Mouse (Mus musculus): ENCODE data around the gene Sbk2. TPM values are rescaled to one million over a fixed set of nuclear protein-coding genes. Genes with fewer than 3 reads are reported as not detected.
A peak's percentile ranks its signal among the peaks of the same experiment; 100 is the strongest.

Gene Sbk2
- polyA plus RNA-seq, 1 experiment from 2014 or later, result 0.26 TPM

DNA sequence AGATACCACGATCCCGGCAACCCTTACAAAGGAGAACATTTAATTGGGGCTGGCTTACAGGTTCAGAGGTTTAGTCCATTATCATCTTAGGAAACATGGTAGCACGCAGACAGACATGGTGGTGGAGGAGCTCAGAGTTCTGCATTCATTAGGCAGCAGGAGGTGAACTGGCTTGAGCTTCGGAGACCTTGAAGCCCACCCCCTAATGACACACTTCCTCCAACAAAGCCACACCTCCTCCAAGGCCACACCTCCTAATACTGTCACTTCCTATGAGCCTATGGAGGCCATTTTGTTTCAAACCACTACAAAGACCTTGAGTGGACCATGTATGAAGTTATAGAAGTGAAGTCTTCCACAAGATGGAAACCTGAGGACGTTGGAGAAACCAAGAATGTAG, 52.0 kb downstream of the Sbk2 start:
- Histone ChIP-seq H3K4me1 (ENCODE audit: control insufficient read depth, insufficient read depth, low read length) (peaks cover 9% of the 10 kb centered on the region), H3K9ac (ENCODE audit: low read length) (no peak overlapping the region), H3K4me2 (ENCODE audit: low read depth, low read length) (no peak overlapping the region), H3K27ac (ENCODE audit: low read length) (no peak overlapping the region), H3K27me3 (ENCODE audit: control insufficient read depth, insufficient read depth, low read length) (no peaks in the 10 kb centered on the region), H3K4me3 (replicated peaks; ENCODE audit: low read length) (no peak overlapping the region), H3K9me3 (replicated peaks; ENCODE audit: control insufficient read depth, low read length) (no peaks in the 10 kb centered on the region), H3K36me3 (ENCODE audit: control insufficient read depth, insufficient read depth, low read length) (no peaks in the 10 kb centered on the region)
- ATAC-seq (ENCODE audit: insufficient read depth, low FRiP score), result no peak
- 63% methylated on average over 5 of the region's 5 CpGs for WGBS

- Histone ChIP-seq H3K27me3 (ENCODE audit: control insufficient read depth, insufficient read depth, low read length) (no peaks in the 10 kb centered on the region), H3K9ac (ENCODE audit: low read length) (no peak overlapping the region), H3K27ac (ENCODE audit: low read length) (no peak overlapping the region), H3K4me1 (ENCODE audit: control insufficient read depth, insufficient read depth, low read length) (peaks cover 8% of the 10 kb centered on the region), H3K9me3 (replicated peaks; ENCODE audit: control insufficient read depth, low read length) (no peaks in the 10 kb centered on the region), H3K4me3 (replicated peaks; ENCODE audit: low read length) (no peak overlapping the region), H3K36me3 (ENCODE audit: control insufficient read depth, insufficient read depth, low read length) (no peaks in the 10 kb centered on the region), H3K4me2 (ENCODE audit: low read depth, low read length) (no peak overlapping the region)
- no peak for ATAC-seq (ENCODE audit: insufficient read depth, low FRiP score)
- 27% methylated on average over 9 of the region's 9 CpGs for WGBS
Measured at GRCm38 (mm10) chr7:4911561-4911960, 52.6 kb downstream of the Sbk2 start.

- no peak within 1 kb of the TSS for H3K4me3 ChIP-seq (replicated peaks; ENCODE audit: low read length)
- H3K27me3 ChIP-seq (ENCODE audit: control insufficient read depth, insufficient read depth, low read length), result no peaks in the 10 kb centered on the region
- 66% methylated on average over 10 of the region's 10 CpGs for WGBS
- ATAC-seq (ENCODE audit: insufficient read depth, low FRiP score), result no peak
- no peaks in the 10 kb centered on the region for H3K9me3 ChIP-seq (replicated peaks; ENCODE audit: control insufficient read depth, low read length)
- H3K9ac ChIP-seq (ENCODE audit: low read length), result no peak within 1 kb of the TSS
- no peaks in the 10 kb centered on the region for H3K4me1 ChIP-seq (ENCODE audit: control insufficient read depth, insufficient read depth, low read length)
- H3K36me3 ChIP-seq (ENCODE audit: control insufficient read depth, insufficient read depth, low read length), result no peaks in the 10 kb centered on the region
- H3K4me2 ChIP-seq (ENCODE audit: low read depth, low read length), result no peak within 1 kb of the TSS
- no peak within 1 kb of the TSS for H3K27ac ChIP-seq (ENCODE audit: low read length)
Measured at GRCm38 (mm10) chr7:4906466-4906950, 57.7 kb downstream of the Sbk2 start, which contains the start of gene Gm36210. Gene Gm36210, minus strand, starts transcription at chr7:4906516.

GRCm38 (mm10) chr7:4902404-4902803, 61.8 kb downstream of the Sbk2 start:
- H3K9ac ChIP-seq (ENCODE audit: low read length), result no peak overlapping the region
- no peaks in the 10 kb centered on the region for H3K36me3 ChIP-seq (ENCODE audit: control insufficient read depth, insufficient read depth, low read length)
- WGBS, result 76% methylated on average over 9 of the region's 9 CpGs
- H3K4me3 ChIP-seq (replicated peaks; ENCODE audit: low read length), result no peak overlapping the region
- H3K27me3 ChIP-seq (ENCODE audit: control insufficient read depth, insufficient read depth, low read length), result no peaks in the 10 kb centered on the region
- H3K9me3 ChIP-seq (replicated peaks; ENCODE audit: control insufficient read depth, low read length), result peaks cover 3% of the 10 kb centered on the region; the same call in 1 of the 2 replicates
- no peak overlapping the region for H3K27ac ChIP-seq (ENCODE audit: low read length)
- H3K4me2 ChIP-seq (ENCODE audit: low read depth, low read length), result no peak overlapping the region
- no peak for ATAC-seq (ENCODE audit: insufficient read depth, low FRiP score)
- H3K4me1 ChIP-seq (ENCODE audit: control insufficient read depth, insufficient read depth, low read length), result peaks cover 12% of the 10 kb centered on the region; the same call in 1 of the 2 replicates

GRCm38 (mm10) chr7:4901171-4901570, 63.0 kb downstream of the Sbk2 start:
- 55% methylated on average over 8 of the region's 8 CpGs for WGBS
- H3K36me3 ChIP-seq (ENCODE audit: control insufficient read depth, insufficient read depth, low read length), result no peaks in the 10 kb centered on the region
- peaks cover 12% of the 10 kb centered on the region; the same call in 1 of the 2 replicates for H3K4me1 ChIP-seq (ENCODE audit: control insufficient read depth, insufficient read depth, low read length)
- no peak overlapping the region for H3K4me2 ChIP-seq (ENCODE audit: low read depth, low read length)
- no peak for ATAC-seq (ENCODE audit: insufficient read depth, low FRiP score)
- no peak overlapping the region for H3K4me3 ChIP-seq (replicated peaks; ENCODE audit: low read length)
- H3K27ac ChIP-seq (ENCODE audit: low read length), result no peak overlapping the region
- peaks cover 3% of the 10 kb centered on the region; the same call in 1 of the 2 replicates for H3K9me3 ChIP-seq (replicated peaks; ENCODE audit: control insufficient read depth, low read length)
- no peak overlapping the region for H3K9ac ChIP-seq (ENCODE audit: low read length)
- no peaks in the 10 kb centered on the region for H3K27me3 ChIP-seq (ENCODE audit: control insufficient read depth, insufficient read depth, low read length)

DNA sequence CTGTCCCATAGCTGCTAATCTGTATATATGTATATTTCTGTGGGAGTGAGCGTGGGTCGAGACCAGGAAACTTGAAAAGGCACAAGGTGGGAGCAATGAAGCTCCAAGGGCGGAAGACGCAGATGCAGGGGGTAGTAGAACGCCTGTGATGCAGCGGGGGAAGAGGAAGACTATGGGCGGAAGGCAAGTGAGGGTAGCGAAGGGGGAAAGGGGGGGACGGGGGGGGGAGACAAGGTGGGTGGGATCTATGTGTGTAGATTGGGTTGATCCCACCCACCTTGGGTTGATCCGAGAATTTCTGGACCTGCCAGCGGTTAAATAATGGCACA, 63.7 kb downstream of the Sbk2 start:
- H3K4me3 ChIP-seq (replicated peaks; ENCODE audit: low read length), result peak overlapping the region; percentile 38
- H3K27ac ChIP-seq (ENCODE audit: low read length), result no peak overlapping the region

GRCm38 (mm10) chr7:4899649-4900522, 64.3 kb downstream of the Sbk2 start:
- ATAC-seq (ENCODE audit: insufficient read depth, low FRiP score), result 0 out of 2 replicates have a peak, but pooled peaks have one; percentile 4
- Histone ChIP-seq H3K9ac (ENCODE audit: low read length) (peak overlapping the region; percentile 47), H3K27me3 (ENCODE audit: control insufficient read depth, insufficient read depth, low read length) (no peaks in the 10 kb centered on the region), H3K36me3 (ENCODE audit: control insufficient read depth, insufficient read depth, low read length) (no peaks in the 10 kb centered on the region), H3K4me3 (replicated peaks; ENCODE audit: low read length) (peak overlapping the region; percentile 38), H3K9me3 (replicated peaks; ENCODE audit: control insufficient read depth, low read length) (peaks cover 3% of the 10 kb centered on the region; the same call in 1 of the 2 replicates), H3K27ac (ENCODE audit: low read length) (no peak overlapping the region), H3K4me2 (ENCODE audit: low read depth, low read length) (peak overlapping the region; percentile 64), H3K4me1 (ENCODE audit: control insufficient read depth, insufficient read depth, low read length) (peaks cover 12% of the 10 kb centered on the region; the same call in 1 of the 2 replicates)
- 8% methylated on average over 19 of the region's 19 CpGs for WGBS

More for the DNA sequence above, 63.7 kb downstream of the Sbk2 start:
- ATAC-seq (ENCODE audit: insufficient read depth, low FRiP score), result no peak
- Histone ChIP-seq H3K4me2 (ENCODE audit: low read depth, low read length) (peak overlapping the region; percentile 64), H3K36me3 (ENCODE audit: control insufficient read depth, insufficient read depth, low read length) (no peaks in the 10 kb centered on the region), H3K9me3 (replicated peaks; ENCODE audit: control insufficient read depth, low read length) (peaks cover 3% of the 10 kb centered on the region; the same call in 1 of the 2 replicates), H3K9ac (ENCODE audit: low read length) (peak overlapping the region; percentile 46), H3K4me1 (ENCODE audit: control insufficient read depth, insufficient read depth, low read length) (peaks cover 12% of the 10 kb centered on the region; the same call in 1 of the 2 replicates), H3K27me3 (ENCODE audit: control insufficient read depth, insufficient read depth, low read length) (no peaks in the 10 kb centered on the region)
- 27% methylated on average over 11 of the region's 11 CpGs for WGBS

- H3K4me3 ChIP-seq (replicated peaks; ENCODE audit: low read length), result peak overlapping the region; percentile 38
- H3K27me3 ChIP-seq (ENCODE audit: control insufficient read depth, insufficient read depth, low read length), result no peaks in the 10 kb centered on the region
- ATAC-seq (ENCODE audit: insufficient read depth, low FRiP score), result peak; percentile 55; the same call in 1 of the 2 replicates
- no peaks in the 10 kb centered on the region for H3K36me3 ChIP-seq (ENCODE audit: control insufficient read depth, insufficient read depth, low read length)
- H3K27ac ChIP-seq (ENCODE audit: low read length), result no peak overlapping the region
- peaks cover 12% of the 10 kb centered on the region; the same call in 1 of the 2 replicates for H3K4me1 ChIP-seq (ENCODE audit: control insufficient read depth, insufficient read depth, low read length)
- WGBS, result 18% methylated on average over 18 of the region's 18 CpGs
- H3K9me3 ChIP-seq (replicated peaks; ENCODE audit: control insufficient read depth, low read length), result peaks cover 3% of the 10 kb centered on the region; the same call in 1 of the 2 replicates
- H3K4me2 ChIP-seq (ENCODE audit: low read depth, low read length), result peak overlapping the region; percentile 64
- H3K9ac ChIP-seq (ENCODE audit: low read length), result peak overlapping the region; percentile 47
Measured at GRCm38 (mm10) chr7:4898851-4899648, 65.2 kb downstream of the Sbk2 start.

Data from stomach, embryonic 16.5 days (tissue).